In the genomic region with DNA sequence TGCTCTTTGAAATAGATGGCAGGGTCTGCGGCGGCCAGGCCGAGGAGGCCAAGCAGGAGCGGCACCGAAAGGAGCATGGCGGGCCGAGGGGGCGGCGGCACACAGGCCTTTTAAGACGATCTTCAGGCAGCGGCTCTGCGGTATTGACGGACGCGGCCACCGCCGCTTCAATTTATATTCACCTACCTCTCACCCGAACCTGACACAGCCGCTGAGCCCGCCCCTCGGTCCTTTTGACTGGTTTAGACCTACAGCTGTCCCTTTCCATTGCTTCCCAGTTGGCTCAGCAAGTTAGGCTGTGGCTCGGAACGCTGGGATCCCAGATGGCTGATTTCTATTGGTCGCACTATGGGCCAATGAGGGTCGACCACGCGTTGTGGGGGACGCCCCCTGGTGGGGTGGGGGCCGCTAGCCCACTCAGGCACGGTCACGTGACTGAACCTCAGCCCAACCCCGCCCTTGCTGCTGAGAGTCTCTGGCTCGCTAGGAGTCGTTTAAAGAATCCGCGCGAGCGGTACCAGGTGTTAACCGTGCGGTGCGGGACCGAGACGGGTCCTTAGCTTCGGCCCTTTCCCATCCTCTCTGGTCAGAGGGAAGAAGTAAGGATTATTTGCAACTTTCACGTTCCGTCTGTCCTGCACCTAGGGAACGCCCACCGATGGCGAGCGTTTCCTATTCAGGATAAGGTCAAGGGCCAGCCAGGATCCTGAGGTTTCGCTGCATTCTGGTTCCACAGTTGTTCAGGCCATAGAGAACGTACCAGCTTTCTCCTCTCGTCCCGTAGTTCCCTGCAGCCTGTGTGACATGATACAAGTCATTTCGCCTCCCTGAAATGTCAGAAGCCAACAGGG, we compare ENCODE assay signal across 8 mouse cellular contexts. TPM values are rescaled to one million over a fixed set of nuclear protein-coding genes. Genes with fewer than 3 reads are reported as not detected.
A peak's percentile ranks its signal among the peaks of the same experiment; 100 is the strongest.
DNase-seq lines count a peak whose midpoint lies in the region; ATAC-seq and TF ChIP-seq lines count a peak whose summit lies in the region.

Calr (minus strand) TSS at position 213 of the 851 bp plus-strand sequence.

- TF ChIP-seq RAD21 in MEL (IDR thresholded peaks at IDR 0.05; ENCODE audit: low read depth, low read length) = no peak

- DNase-seq in MEL (ENCODE audit: low read depth, low spot score) = peak; percentile 100
- DNase-seq in cerebellum, adult 2 months = peak; percentile 99 to 100
- DNase-seq in forebrain, postnatal 0 days = peak; percentile 100
- peak; percentile 99 for DNase-seq in heart, postnatal 4 days
- DNase-seq in layer of hippocampus, adult 8-10 months (ENCODE audit: low spot score in 2 of 2) = peak; percentile 100
- peak; percentile 100 for DNase-seq in ovary, adult 18-20 months (ENCODE audit: low spot score)
- peak; percentile 100 for DNase-seq in thymus, postnatal 0 days (ENCODE audit: low spot score)

- peaks cover 13 to 31% of the 10 kb centered on the region in 2 experiments for H3K36me3 ChIP-seq in MEL (ENCODE audit: control insufficient read depth in 1 of 2, insufficient read depth in 2 of 2, low read length in 2 of 2)
- H3K36me3 ChIP-seq in forebrain, postnatal 0 days (ENCODE audit: insufficient read depth) = peaks cover 33% of the 10 kb centered on the region
- H3K36me3 ChIP-seq in lung, embryonic 15.5 days = peaks cover 34% of the 10 kb centered on the region

- H3K4me1 ChIP-seq in MEL (ENCODE audit: control insufficient read depth in 1 of 2, insufficient read depth in 2 of 2, low read length in 2 of 2) = peaks cover 7 to 18% of the 10 kb centered on the region in 2 experiments; a peak in 3 of 4 replicates
- peaks cover 9% of the 10 kb centered on the region; the same call in 1 of the 2 replicates for H3K4me1 ChIP-seq in cerebellum, adult 2 months (ENCODE audit: control insufficient read depth, insufficient read depth, low read length)
- peaks cover 11% of the 10 kb centered on the region for H3K4me1 ChIP-seq in forebrain, postnatal 0 days (ENCODE audit: insufficient read depth)
- peaks cover 30% of the 10 kb centered on the region for H3K4me1 ChIP-seq in lung, embryonic 15.5 days

- peak in 1 of 2 experiments; percentile 52; a peak in 2 of 4 replicates for TF ChIP-seq EP300 in MEL (IDR thresholded peaks at IDR 0.05; ENCODE audit: low read depth in 1 of 2, low read length in 2 of 2)

- H3K9me3 ChIP-seq in MEL (replicated peaks; ENCODE audit: insufficient read depth, low read length) = no peaks in the 10 kb centered on the region
- H3K9me3 ChIP-seq in forebrain, postnatal 0 days (ENCODE audit: low read length) = no peaks in the 10 kb centered on the region
- no peaks in the 10 kb centered on the region for H3K9me3 ChIP-seq in lung, embryonic 15.5 days

- peak within 1 kb of the TSS; percentile 92 for H3K9ac ChIP-seq in MEL (ENCODE audit: control insufficient read depth, low read depth, low read length, poor library complexity, severe bottlenecking)
- H3K9ac ChIP-seq in forebrain, postnatal 0 days = peak within 1 kb of the TSS; percentile 97
- peak within 1 kb of the TSS; percentile 90 for H3K9ac ChIP-seq in lung, embryonic 15.5 days

- H3K4me2 ChIP-seq in forebrain, postnatal 0 days (ENCODE audit: low read depth) = peak within 1 kb of the TSS; percentile 90
- H3K4me2 ChIP-seq in lung, embryonic 15.5 days = peak within 1 kb of the TSS; percentile 66

- H3K79me2 ChIP-seq in MEL (ENCODE audit: control insufficient read depth, insufficient read depth, low read length, poor library complexity) = peaks cover 31% of the 10 kb centered on the region

- no peaks in the 10 kb centered on the region for H3K27me3 ChIP-seq in MEL (ENCODE audit: control insufficient read depth in 1 of 2, insufficient read depth in 2 of 2, low read length in 2 of 2)
- H3K27me3 ChIP-seq in cerebellum, adult 2 months (ENCODE audit: control insufficient read depth, insufficient read depth, low read length) = no peaks in the 10 kb centered on the region
- H3K27me3 ChIP-seq in forebrain, postnatal 0 days (ENCODE audit: insufficient read depth, low read length) = no peaks in the 10 kb centered on the region
- no peaks in the 10 kb centered on the region for H3K27me3 ChIP-seq in lung, embryonic 15.5 days

- peak within 1 kb of the TSS; percentile 76 to 85 for H3K4me3 ChIP-seq in MEL (ENCODE audit: control insufficient read depth in 1 of 2, insufficient read depth in 1 of 2, low read depth in 2 of 2, low read length in 2 of 2)
- H3K4me3 ChIP-seq in cerebellum, adult 2 months (replicated peaks; ENCODE audit: insufficient read depth, low read depth, low read length) = peak within 1 kb of the TSS; percentile 82
- H3K4me3 ChIP-seq in forebrain, postnatal 0 days (ENCODE audit: low read depth, low read length) = peak within 1 kb of the TSS; percentile 83
- peak within 1 kb of the TSS; percentile 82 for H3K4me3 ChIP-seq in lung, embryonic 15.5 days

- peak within 1 kb of the TSS; percentile 98 for H3K27ac ChIP-seq in MEL (ENCODE audit: control insufficient read depth, low read depth, low read length)
- H3K27ac ChIP-seq in cerebellum, adult 2 months (ENCODE audit: insufficient read depth, low read length) = peak within 1 kb of the TSS; percentile 79
- peak within 1 kb of the TSS; percentile 87 for H3K27ac ChIP-seq in forebrain, postnatal 0 days (ENCODE audit: low read depth, low read length)
- peak within 1 kb of the TSS; percentile 82 for H3K27ac ChIP-seq in lung, embryonic 15.5 days

- peak; percentile 99 for ATAC-seq in forebrain, postnatal 0 days
- ATAC-seq in lung, embryonic 15.5 days (ENCODE audit: borderline replicate concordance, extremely low read depth, low FRiP score, low TSS enrichment) = peak; percentile 100

- WGBS in cerebellum, adult 2 months = under 1% methylated on average over 55 of the region's 55 CpGs
- 1% methylated on average over 55 of the region's 55 CpGs for WGBS in forebrain, postnatal 0 days
- WGBS in lung, embryonic 15.5 days = under 1% methylated on average over 55 of the region's 55 CpGs

- peak; percentile 91 to 94 for TF ChIP-seq POLR2A in MEL (IDR thresholded peaks at IDR 0.05; ENCODE audit: control insufficient read depth in 1 of 2, insufficient read depth in 1 of 2, low read depth in 1 of 2, low read length in 2 of 2, poor library complexity in 1 of 2)
- TF ChIP-seq POLR2A in cerebellum, adult 2 months (IDR thresholded peaks at IDR 0.05; ENCODE audit: borderline replicate concordance, insufficient read depth, low read length) = peak; percentile 99

- 0 out of 6 replicates have a peak, but pooled peaks of 1 of the 3 experiments have one; percentile 16 for TF ChIP-seq CTCF in MEL (IDR thresholded peaks at IDR 0.05 in 2 of 3, conservative IDR thresholded peaks at IDR 0.05 in 1 of 3; ENCODE audit: control insufficient read depth in 1 of 3, insufficient read depth in 1 of 3, low read depth in 2 of 3, low read length in 3 of 3, poor library complexity in 1 of 3, severe bottlenecking in 1 of 3)
- no peak for TF ChIP-seq CTCF in cerebellum, adult 2 months (IDR thresholded peaks at IDR 0.05; ENCODE audit: borderline replicate concordance, insufficient read depth, low read depth, low read length)
- TF ChIP-seq CTCF in forebrain, postnatal 0 days (IDR thresholded peaks at IDR 0.05; ENCODE audit: low read depth) = peak; percentile 51

TF ChIP-seq in MEL, 35 proteins besides CTCF, POLR2A, EP300 and RAD21 (continues in another document):
- TF ChIP-seq TBP (IDR thresholded peaks at IDR 0.05; ENCODE audit: low read depth, low read length) = peak; percentile 99
- TF ChIP-seq NRF1 (IDR thresholded peaks at IDR 0.05; ENCODE audit: insufficient read depth, low read depth, low read length, poor library complexity, severe bottlenecking) = peak; percentile 40
- TF ChIP-seq ZKSCAN1 (IDR thresholded peaks at IDR 0.05; ENCODE audit: low read depth, low read length) = no peak
- TF ChIP-seq USF1 (IDR thresholded peaks at IDR 0.05; ENCODE audit: low read depth, low read length) = peak; percentile 99
- TF ChIP-seq ETS1 (IDR thresholded peaks at IDR 0.05; ENCODE audit: low read depth, low read length) = peak; percentile 57
- TF ChIP-seq SMC3 (IDR thresholded peaks at IDR 0.05; ENCODE audit: low read depth, low read length) = no peak
- peak; percentile 79; the same call in 1 of the 2 replicates for TF ChIP-seq SIN3A (IDR thresholded peaks at IDR 0.05; ENCODE audit: low read length)
- peak; percentile 28; the same call in 1 of the 2 replicates for TF ChIP-seq ZNF384 (IDR thresholded peaks at IDR 0.05; ENCODE audit: low read depth, low read length)
- TF ChIP-seq GABPA (IDR thresholded peaks at IDR 0.05; ENCODE audit: low read depth, low read length) = no peak
- TF ChIP-seq POLR2AphosphoS2 (IDR thresholded peaks at IDR 0.05; ENCODE audit: low read length) = peak; percentile 99
- no peak for TF ChIP-seq MYB (IDR thresholded peaks at IDR 0.05; ENCODE audit: low read depth, low read length)
- peak; percentile 100 for TF ChIP-seq NELFE (IDR thresholded peaks at IDR 0.05; ENCODE audit: low read depth, low read length)
- TF ChIP-seq TAL1 (IDR thresholded peaks at IDR 0.05; ENCODE audit: low read length) = no peak
- TF ChIP-seq MAX (IDR thresholded peaks at IDR 0.05; ENCODE audit: low read length) = peak; percentile 97
- peak; percentile 91 to 92 for TF ChIP-seq USF2 (IDR thresholded peaks at IDR 0.05; ENCODE audit: borderline replicate concordance in 1 of 2, insufficient read depth in 1 of 2, low read depth in 1 of 2, low read length in 2 of 2)
- no peak for TF ChIP-seq JUND (IDR thresholded peaks at IDR 0.05; ENCODE audit: low read depth, low read length)
- no peak for TF ChIP-seq CHD1 (IDR thresholded peaks at IDR 0.05; ENCODE audit: low read depth, low read length)
- TF ChIP-seq RCOR1 (IDR thresholded peaks at IDR 0.05; ENCODE audit: low read depth, low read length) = no peak
- no peak for TF ChIP-seq MAFK (IDR thresholded peaks at IDR 0.05; ENCODE audit: borderline replicate concordance, low read depth, low read length)
- TF ChIP-seq ZC3H11A (IDR thresholded peaks at IDR 0.05; ENCODE audit: low read depth, low read length) = no peak
- no peak for TF ChIP-seq MEF2A (IDR thresholded peaks at IDR 0.05; ENCODE audit: extremely low read depth, insufficient replicate concordance, low read depth, low read length, poor library complexity, severe bottlenecking)

RNA-seq across cellular contexts. Expression of gene Calr, which starts in this region (rescaled TPM):
- 550 and 567 TPM in 2 replicates for total RNA-seq in MEL (2012; rRNA removed)
- polyA plus RNA-seq in MEL (2012; ENCODE audit: insufficient read depth in 1 of 2, insufficient read length in 2 of 2, low read depth in 1 of 2, low replicate concordance in 2 of 2, missing spikeins in 1 of 2) = 1,000 to 10,000 TPM in 1 of 2 experiments, not detected in 1; 1,110 TPM
- polyA plus RNA-seq in cerebellum, adult 2 months (2012; rRNA removed) = 343 and 394 TPM in 2 replicates
- 470 and 505 TPM in 2 replicates for total RNA-seq in forebrain, postnatal 0 days (2014; rRNA removed)
- polyA plus RNA-seq in forebrain, postnatal 0 days (2015; fragmentation: Nextera tagmentation; extraction: Ambion mirVana) = 354 and 405 TPM in 2 replicates
- 100 to 1,000 TPM; 320 to 358 TPM for total RNA-seq in heart, postnatal 4 days (2021)
- total RNA-seq in layer of hippocampus, adult 8-10 months (2022) = 100 to 1,000 TPM; 399 to 630 (median 506) TPM
- 1,037 and 1,080 TPM in 2 replicates for polyA plus RNA-seq in lung, embryonic 15.5 days (2015; fragmentation: Nextera tagmentation; extraction: Ambion mirVana)
- 383 and 479 TPM in 2 replicates for polyA plus RNA-seq in thymus, postnatal 0 days (2015; fragmentation: Nextera tagmentation; extraction: Ambion mirVana)

Comparison
In these comparisons a context has a peak if more than half of its experiments do, and no peak if none do; other contexts are left out.
1. Peak in every context shown above with its lines: DNase-seq, ATAC-seq, H3K4me3 ChIP-seq and H3K27ac ChIP-seq.